Mouse (Mus musculus): ENCODE data around the gene Morn3.

Morn3 gene

GRCm38 (mm10) chr5:122990411-122991160, 56.2 kb downstream of the Morn3 start:
- no peak for DNase-seq (ENCODE audit: low spot score)

GRCm38 (mm10) chr5:122989551-122990330, 57.1 kb downstream of the Morn3 start, which contains the start of gene Kdm2b:
Gene Kdm2b (minus strand): TSS chr5:122989823.
- no peak for DNase-seq (ENCODE audit: low spot score)

- peak; percentile 49 for DNase-seq (ENCODE audit: low spot score)
Observed at GRCm38 (mm10) chr5:122989001-122989525, 57.8 kb downstream of the Morn3 start.

- DNase-seq (ENCODE audit: low spot score): no peak
Observed at GRCm38 (mm10) chr5:122988021-122988751, 58.6 kb downstream of the Morn3 start.

GRCm38 (mm10) chr5:122987211-122988020, 59.4 kb downstream of the Morn3 start:
- DNase-seq (ENCODE audit: low spot score): no peak

GRCm38 (mm10) chr5:122986091-122986493, 60.7 kb downstream of the Morn3 start:
- no peak for DNase-seq (ENCODE audit: low spot score)
